In genomic region chrX:159254001-159254884, GRCm38 (mm10) we compare ENCODE assay signal across 8 mouse cellular contexts. TPM values are rescaled to one million over a fixed set of nuclear protein-coding genes. Genes with fewer than 3 reads are reported as not detected.
DNase-seq lines count a peak whose midpoint lies in the region; ATAC-seq and TF ChIP-seq lines count a peak whose summit lies in the region.

No protein-coding gene starts in this region.

- H3K36me3 ChIP-seq in hindbrain, embryonic 14.5 days (replicated peaks; ENCODE audit: control insufficient read depth, insufficient read depth): no peaks in the 10 kb centered on the region
- no peaks in the 10 kb centered on the region for H3K36me3 ChIP-seq in macrophage (ENCODE audit: inconsistent target)

- peak overlapping the region; percentile 57 for H3K4me2 ChIP-seq in hindbrain, embryonic 14.5 days (replicated peaks)

- 0 out of 2 replicates have a peak overlapping the region, but pooled peaks have one; percentile 24 for H3K9ac ChIP-seq in hindbrain, embryonic 14.5 days

- WGBS in hindbrain, embryonic 14.5 days: 31% methylated on average over 25 of the region's 27 CpGs
- 27% methylated on average over 17 of the region's 27 CpGs for WGBS in macrophage (ENCODE audit: missing documents)

- DNase-seq in Patski (ENCODE audit: low read depth, low spot score): peak; percentile 6
- DNase-seq in cerebellum, postnatal 10 days: peak; percentile 48 to 58
- DNase-seq in frontal cortex, postnatal 36 days (ENCODE audit: low spot score in 2 of 2): peak; percentile 15 to 22
- DNase-seq in hindbrain, embryonic 14.5 days (ENCODE audit: low spot score): no peak
- peak; percentile 8 to 11 for DNase-seq in left cerebral cortex, adult 8-10 months (ENCODE audit: low spot score in 2 of 2)
- DNase-seq in right cerebral cortex, adult 18-20 months: peak; percentile 14
- DNase-seq in urinary bladder, postnatal 14 days (ENCODE audit: low spot score): peak; percentile 26

- CTCF ChIA-PET in Patski (lab: Charles Lee): interaction anchor here (0.8 kb wide), 1 partner anchor 9 kb away, joined by 4 read pairs; no protein-coding TSS in a partner anchor

- peak overlapping the region; percentile 60 for H3K4me3 ChIP-seq in hindbrain, embryonic 14.5 days (replicated peaks; ENCODE audit: low read length)
- peak overlapping the region; percentile 29 for H3K4me3 ChIP-seq in macrophage (ENCODE audit: inconsistent target)

- H3K4me1 ChIP-seq in hindbrain, embryonic 14.5 days (replicated peaks; ENCODE audit: control insufficient read depth, insufficient read depth, low read length): no peaks in the 10 kb centered on the region

- peak; percentile 37 for ATAC-seq in Patski
- no peak for ATAC-seq in hindbrain, embryonic 14.5 days (ENCODE audit: low FRiP score)

- in situ Hi-C loops in Patski (cut with MboI; ENCODE audit: low pct_unique_long_range_greater_than_20kb): no loop called here

- peaks cover 18% of the 10 kb centered on the region for H3K27me3 ChIP-seq in Patski
- no peaks in the 10 kb centered on the region for H3K27me3 ChIP-seq in hindbrain, embryonic 14.5 days (ENCODE audit: control insufficient read depth, insufficient read depth, low read length)

- no peaks in the 10 kb centered on the region for H3K9me3 ChIP-seq in hindbrain, embryonic 14.5 days (ENCODE audit: control insufficient read depth, low read length)

- H3K79me2 ChIP-seq in macrophage (ENCODE audit: inconsistent target): peaks cover 32% of the 10 kb centered on the region

- no peak for TF ChIP-seq CTCF in Patski (IDR thresholded peaks at IDR 0.05)

- POLR2A ChIA-PET in Patski (lab: Charles Lee): interaction anchor here (0.6 kb wide), 1 partner anchor 34 kb away, joined by 3 read pairs; no protein-coding TSS in a partner anchor

- 0 out of 2 replicates have a peak overlapping the region, but pooled peaks have one; percentile 65 for H3K27ac ChIP-seq in hindbrain, embryonic 14.5 days
- peak overlapping the region; percentile 85 for H3K27ac ChIP-seq in macrophage

RNA-seq across cellular contexts. Expression of gene Rps6ka3, which starts 44.1 kb away (rescaled TPM):
- polyA plus RNA-seq in Patski (2021) (32.0 TPM), macrophage (2018) (46.7 to 70.2 TPM (median 60.8 TPM) in 3 replicates)
- polyA plus RNA-seq in hindbrain, embryonic 14.5 days (2014; fragmentation: Nextera tagmentation; extraction: Ambion mirVana): 4.0 and 4.7 TPM in 2 replicates
- total RNA-seq in left cerebral cortex, adult 8-10 months (2022): 10 to 100 TPM; 38.0 to 63.0 (median 51.1) TPM
- 100 to 1,000 TPM in 10 of 26 experiments, 10 to 100 TPM in 16; 54.1 to 234 (median 91.2) TPM for total RNA-seq in macrophage (2018; cell fraction: chromatin; rRNA removed)
- total RNA-seq in macrophage (2018; cell fraction: cytosol; rRNA removed): 100 to 1,000 TPM in 2 of 26 experiments, 10 to 100 TPM in 24; 51.1 to 104 (median 72.1) TPM
- total RNA-seq in macrophage (2018; cell fraction: nucleus; rRNA removed): 100 to 1,000 TPM in 7 of 26 experiments, 10 to 100 TPM in 19; 44.9 to 212 (median 81.2) TPM
